Mouse (Mus musculus) heart, adult 2 months (tissue): ENCODE data around the gene Plcg1.

ENCODE experiments used
- CTCF ChIP-seq: fragments of 200-600 bp; IDR thresholded peaks from 2 replicates; pipeline ENCODE4 v1.8.1; 2022; ENCODE audit warnings: antibody characterized with exemption, mild to moderate bottlenecking, moderate library complexity
- POLR2A ChIP-seq: fragments of 200-500 bp; IDR thresholded peaks from 2 replicates; pipeline ENCODE4 v1.6.1; 2011; ENCODE audit warnings: mild to moderate bottlenecking, low read depth, low read length, control low read depth; ENCODE audit not compliant: insufficient read depth

DNA sequence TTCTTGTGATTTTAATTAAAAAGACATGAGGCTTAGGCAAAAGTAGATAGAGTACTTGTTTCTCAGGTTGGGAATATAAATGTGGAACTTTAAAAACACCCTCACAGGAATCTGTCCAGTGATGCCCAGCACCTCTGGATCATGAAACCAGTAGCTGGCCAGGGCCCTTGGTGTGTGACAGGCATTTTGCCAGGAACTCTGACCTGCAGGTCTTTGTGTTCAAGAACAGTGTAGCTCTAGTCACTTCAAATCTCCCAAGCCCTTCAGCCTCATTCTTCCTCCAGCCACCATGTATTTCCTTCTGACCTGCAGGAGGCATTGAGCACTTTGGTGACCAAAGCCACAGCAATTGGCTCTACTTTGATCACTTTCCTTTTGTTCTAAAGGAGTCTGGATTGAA, 39.3 kb downstream of the Plcg1 start:
- no peak for TF ChIP-seq POLR2A
- TF ChIP-seq CTCF: no peak
